Mouse (Mus musculus): ENCODE measurements around the gene Slc23a2.

DNA sequence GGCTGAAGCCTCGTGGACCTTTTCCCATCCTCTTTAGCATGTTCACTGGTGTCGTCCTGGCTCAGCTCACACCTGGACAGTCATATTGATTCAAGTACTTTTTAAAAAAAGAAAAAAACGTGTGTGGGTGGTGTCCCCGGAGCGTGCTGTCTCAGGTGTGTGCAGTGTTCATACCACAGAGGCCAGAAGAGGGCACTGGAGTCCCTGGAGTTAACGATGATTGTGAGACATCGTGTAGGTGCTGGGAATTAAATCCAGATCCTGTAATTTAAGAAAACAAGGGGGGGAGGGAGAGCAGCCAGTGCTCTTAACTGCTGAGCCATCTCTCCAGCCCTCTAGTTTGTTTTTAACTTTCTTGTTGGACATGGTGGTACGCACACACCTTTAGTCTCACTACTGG, 2.3 kb downstream of the Slc23a2 start:
- TF ChIP-seq CTCF (IDR thresholded peaks at IDR 0.05; ENCODE audit: borderline replicate concordance, insufficient read depth, low read length), result no peak
- no peak for TF ChIP-seq POLR2A (IDR thresholded peaks at IDR 0.05; ENCODE audit: low read depth, low read length)

All from embryonic fibroblast, embryonic 13.5 days (primary cell).